Mouse (Mus musculus) ES-E14 (cell line): ENCODE results near the gene Pim2. TPM values are rescaled to one million over a fixed set of nuclear protein-coding genes. Genes with fewer than 3 reads are reported as not detected.
A peak's percentile ranks its signal among the peaks of the same experiment; 100 is the strongest.

Experiments used
- DNase-seq: peaks from one replicate; pipeline ENCODE4 v3.0.0-alpha.2; 2013; ENCODE audit warnings: low read depth, low spot score
- H3K27ac ChIP-seq: 2 replicates; pipeline ENCODE4 v1.5.1; 2012; ENCODE audit warnings: low read depth, mild to moderate bottlenecking, low read length, moderate library complexity, mixed read lengths; ENCODE audit not compliant: poor library complexity, insufficient read depth, severe bottlenecking
- H3K36me3 ChIP-seq: 2 replicates; pipeline ENCODE4 v1.6.1; 2012; ENCODE audit warnings: mild to moderate bottlenecking, low read length, moderate library complexity, mixed read lengths; ENCODE audit not compliant: control insufficient read depth, poor library complexity, insufficient read depth, severe bottlenecking
- H3K4me1 ChIP-seq, 2 experiments: fragments of 150-350 bp in 1 of 2; sonication (generic) in 1 of 2; 2 replicates each; pipeline ENCODE4 v1.6.1; 2012; ENCODE audit warnings: low read length in 2 of 2, mild to moderate bottlenecking in 1 of 2, mixed read lengths in 1 of 2; ENCODE audit not compliant: control insufficient read depth in 2 of 2, insufficient read depth in 2 of 2, poor library complexity in 1 of 2
- H3K4me3 ChIP-seq, 2 experiments: fragments of 150-350 bp in 1 of 2; sonication (generic) in 1 of 2; 2 replicates each; pipeline ENCODE4 v1.5.1; 2012; ENCODE audit warnings: low read length in 2 of 2, low read depth in 1 of 2, mild to moderate bottlenecking in 1 of 2, mixed read lengths in 1 of 2; ENCODE audit not compliant: insufficient read depth in 1 of 2, poor library complexity in 1 of 2, severe bottlenecking in 1 of 2
- H3K9ac ChIP-seq: 2 replicates; pipeline ENCODE4 v1.6.1; 2012; ENCODE audit warnings: low read depth, mild to moderate bottlenecking, low read length, mixed read lengths; ENCODE audit not compliant: poor library complexity, insufficient read depth, severe bottlenecking
- H3K9me3 ChIP-seq: fragments of 150-350 bp; sonication (generic); 2 replicates; pipeline ENCODE4 v1.6.1; 2012; ENCODE audit warnings: low read depth, mild to moderate bottlenecking, low read length; ENCODE audit not compliant: control insufficient read depth, insufficient read depth
- CHD2 ChIP-seq: IDR thresholded peaks from 2 replicates; pipeline ENCODE4 v1.6.1; 2014; ENCODE audit warnings: mild to moderate bottlenecking, low read depth, low read length, inconsistent platforms
- HCFC1 ChIP-seq: IDR thresholded peaks from 2 replicates; pipeline ENCODE4 v1.6.1; 2012; ENCODE audit warnings: low read length, inconsistent platforms, borderline replicate concordance; ENCODE audit not compliant: insufficient read depth
- MAFK ChIP-seq: IDR thresholded peaks from 2 replicates; pipeline ENCODE4 v1.6.1; 2014; ENCODE audit warnings: mild to moderate bottlenecking, low read depth, low read length, inconsistent platforms; ENCODE audit not compliant: insufficient read depth
- ZC3H11A ChIP-seq: IDR thresholded peaks from 2 replicates; pipeline ENCODE4 v1.6.1; 2012; ENCODE audit warnings: low read depth, mild to moderate bottlenecking, inconsistent platforms, low read length, borderline replicate concordance
- ZNF384 ChIP-seq: IDR thresholded peaks from 2 replicates; pipeline ENCODE4 v1.6.1; 2012; ENCODE audit warnings: low read depth, low read length, inconsistent platforms
- in situ Hi-C, 2 experiments: fragments of 600-800 bp; cut with MboI; formaldehyde crosslinking; loops; one replicate each; pipeline ENCODE4 v1.15.1; 2025; ENCODE audit warnings: low sequenced_read_pairs in 2 of 2, inconsistent platforms in 1 of 2; ENCODE audit not compliant: unreplicated experiment in 2 of 2
- total RNA-seq: library from RNA; depleted of rRNA; stranded (reverse); fragments of 300-350 nt; gene quantifications from 2 replicates; pipeline ENCODE4 v1.2.3, GENCODE M21; 2012

Gene Pim2
- total RNA-seq, 1 experiment = 20.8 TPM

DNA sequence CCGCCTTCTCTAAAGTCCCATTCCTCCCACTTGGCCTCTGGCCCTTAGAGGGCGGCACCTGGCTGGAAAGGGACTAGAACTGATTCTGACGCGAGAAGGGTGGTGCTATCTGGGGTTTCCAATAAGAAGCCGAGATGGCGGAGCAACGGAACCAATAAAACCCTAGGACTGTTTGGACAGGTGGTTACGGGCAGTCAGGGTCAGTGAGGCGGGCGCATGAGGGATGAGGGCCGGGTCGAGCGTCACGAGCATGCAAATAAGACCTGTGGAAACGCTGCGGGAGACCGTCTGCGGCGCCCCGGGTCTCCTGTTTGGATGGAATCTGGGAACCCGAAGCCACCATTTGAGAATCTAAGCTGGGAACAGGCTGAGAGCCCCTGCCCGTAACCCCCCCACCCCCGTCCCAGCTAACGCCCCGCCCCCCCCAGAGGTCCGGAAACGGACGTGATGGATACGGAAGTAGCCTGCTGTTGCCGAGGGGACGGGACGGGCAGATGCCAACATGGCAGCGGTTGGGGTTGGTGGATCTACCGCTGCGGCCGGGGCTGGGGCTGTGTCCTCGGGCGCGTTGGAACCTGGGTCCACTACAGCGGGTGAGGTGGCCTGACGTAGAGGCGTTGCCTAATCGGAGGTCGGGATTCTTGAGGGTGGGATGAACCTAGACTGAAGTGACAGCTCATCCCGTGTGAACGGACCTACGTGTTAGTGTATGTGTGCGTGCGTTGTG, 5.9 kb downstream of the Pim2 start, which contains the start of gene Slc35a2:
Gene Slc35a2 (plus strand): TSS at position 188 of the 727 bp plus-strand sequence.
- TF ChIP-seq MAFK = no peak
- TF ChIP-seq ZNF384 = no peak
- TF ChIP-seq HCFC1 = no peak
- no peak for TF ChIP-seq ZC3H11A
- no peak for TF ChIP-seq CHD2
- Histone ChIP-seq H3K27ac (peak within 1 kb of the TSS; percentile 85), H3K9me3 (no peaks in the 10 kb centered on the region), H3K4me3 (peak within 1 kb of the TSS; percentile 69 to 78), H3K9ac (peak within 1 kb of the TSS; percentile 70), H3K36me3 (peaks cover 6% of the 10 kb centered on the region; the same call in 1 of the 2 replicates), H3K4me1 (peaks cover 0 to 5% of the 10 kb centered on the region in 2 experiments; a peak in 2 of 4 replicates)
- no peak for DNase-seq
- in situ Hi-C loops = no loop called here

DNA sequence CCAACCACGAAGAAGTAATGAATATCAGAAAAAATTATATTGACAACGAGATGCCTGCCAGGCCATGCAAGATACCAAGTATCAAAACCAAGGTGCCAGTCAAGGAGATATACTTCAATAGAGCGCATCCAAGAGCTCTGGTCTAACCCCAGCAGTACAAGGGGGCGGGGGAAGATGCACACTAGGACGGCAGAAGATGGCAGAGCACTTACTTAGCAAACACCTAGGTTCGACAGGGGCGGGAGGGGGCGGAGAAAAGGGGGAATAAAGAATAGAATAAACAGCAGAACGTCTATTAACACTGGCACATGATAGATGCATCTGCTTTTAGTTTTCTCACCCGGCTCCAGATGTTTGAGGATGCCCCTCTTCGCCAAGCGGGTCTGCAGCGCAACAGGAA, 20.1 kb downstream of the Pim2 start:
- Histone ChIP-seq H3K4me1 (no peaks in the 10 kb centered on the region), H3K9me3 (no peaks in the 10 kb centered on the region), H3K36me3 (peaks cover 12% of the 10 kb centered on the region), H3K4me3 (peak overlapping the region; percentile 68 to 85), H3K27ac (no peak overlapping the region), H3K9ac (peak overlapping the region; percentile 28; the same call in 1 of the 2 replicates)
- no peak for DNase-seq
- TF ChIP-seq ZNF384 = no peak
- TF ChIP-seq ZC3H11A = no peak
- TF ChIP-seq HCFC1 = no peak
- TF ChIP-seq CHD2 = no peak
- TF ChIP-seq MAFK = no peak
- in situ Hi-C loops = no loop called here

DNA sequence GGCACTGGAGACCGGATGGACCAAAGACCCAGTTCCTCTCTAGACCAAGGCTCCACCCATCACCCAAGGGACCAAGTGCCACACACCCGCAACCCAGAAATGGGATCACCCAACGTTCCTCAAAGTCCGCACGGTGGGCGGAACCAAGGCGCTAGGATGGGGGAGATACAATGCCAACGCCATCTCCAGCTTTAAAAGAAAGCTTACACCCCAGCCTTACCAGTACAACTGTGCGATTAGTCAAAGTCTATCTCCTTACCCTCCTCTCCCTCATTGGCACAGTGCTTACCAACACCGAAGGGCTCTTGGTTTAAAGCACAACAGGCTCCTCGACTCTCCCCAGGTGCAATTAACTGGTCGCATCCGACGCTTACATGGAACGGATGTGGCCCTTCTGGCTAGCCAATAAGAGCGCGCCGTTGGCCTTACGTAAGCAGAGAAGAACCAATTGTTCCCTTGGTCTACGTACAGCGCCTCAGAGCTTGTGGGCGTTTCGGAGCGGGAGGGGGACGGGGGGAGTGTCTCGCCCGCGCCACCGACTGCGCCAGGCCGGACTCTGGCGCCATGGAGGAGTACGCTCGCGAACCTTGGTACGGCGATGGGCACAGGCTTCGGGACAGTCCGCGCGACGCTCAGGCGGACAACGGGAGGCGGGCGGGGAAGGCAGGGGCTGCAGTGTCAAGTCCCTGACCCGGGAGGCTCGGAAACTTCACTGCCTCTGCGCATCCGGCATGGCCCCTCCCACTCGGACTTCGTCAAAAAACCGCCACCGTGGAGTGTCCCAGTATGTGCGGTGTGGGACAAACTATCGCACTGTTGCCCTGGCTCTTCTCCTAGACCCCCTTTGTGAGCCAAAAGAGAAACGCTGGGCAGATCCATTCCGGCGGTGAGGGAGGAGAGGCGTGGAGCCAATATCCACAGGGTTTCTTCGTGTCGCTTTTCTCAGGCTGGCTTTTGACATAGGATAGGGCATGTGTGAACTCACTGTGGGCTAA, 21.1 kb downstream of the Pim2 start, which contains the start of the genes Pqbp1 and Timm17b:
Gene Pqbp1 (minus strand): TSS at position 390 of the 995 bp plus-strand sequence.
Gene Timm17b (plus strand): TSS at position 478 of the 995 bp plus-strand sequence.
- Histone ChIP-seq H3K9ac (peak within 1 kb of the TSS; percentile 85), H3K4me1 (no peaks in the 10 kb centered on the region), H3K36me3 (peaks cover 12% of the 10 kb centered on the region), H3K27ac (peak within 1 kb of the TSS; percentile 74), H3K9me3 (no peaks in the 10 kb centered on the region), H3K4me3 (peak within 1 kb of the TSS; percentile 85 to 93)
- TF ChIP-seq CHD2 (no peak), HCFC1 (no peak), ZNF384 (no peak), ZC3H11A (no peak), MAFK (no peak)
- DNase-seq = no peak
- in situ Hi-C loops = no loop called here

DNA sequence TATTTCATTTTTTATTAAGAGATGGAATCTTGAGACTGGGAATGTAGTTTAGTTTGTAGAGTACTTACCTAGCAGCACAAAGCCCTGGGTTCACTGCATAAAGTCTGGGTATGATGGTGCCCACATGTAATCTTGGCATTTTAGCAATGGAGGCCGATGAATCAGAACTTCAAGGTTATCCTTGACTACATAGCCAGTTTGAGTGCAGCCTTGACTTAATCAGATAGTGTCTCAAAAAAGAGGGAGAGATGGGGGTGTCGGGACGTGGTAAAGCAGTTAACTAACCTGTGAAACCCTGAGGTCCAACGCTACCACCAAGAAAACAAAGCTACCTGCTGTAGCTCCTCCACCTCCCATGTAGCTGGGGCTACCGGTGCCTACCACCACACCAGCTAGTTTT, 26.4 kb downstream of the Pim2 start:
- Histone ChIP-seq H3K36me3 (0 out of 2 replicates have a peak, but pooled peaks cover 2% of the 10 kb centered on the region), H3K27ac (no peak overlapping the region), H3K9ac (no peak overlapping the region), H3K4me3 (no peak overlapping the region), H3K4me1 (no peaks in the 10 kb centered on the region), H3K9me3 (no peaks in the 10 kb centered on the region)
- TF ChIP-seq MAFK (no peak), ZNF384 (no peak), HCFC1 (no peak), CHD2 (no peak), ZC3H11A (no peak)
- in situ Hi-C loops = no loop called here
- DNase-seq = no peak
